Mouse (Mus musculus): ENCODE measurements at regions not wholly inside any gene's neighbourhood (a gene's known extent, or its start where the extent isn't known, plus 50 kb on each side); places are given as distances from the start of the nearest gene placed in this dataset.

DNA sequence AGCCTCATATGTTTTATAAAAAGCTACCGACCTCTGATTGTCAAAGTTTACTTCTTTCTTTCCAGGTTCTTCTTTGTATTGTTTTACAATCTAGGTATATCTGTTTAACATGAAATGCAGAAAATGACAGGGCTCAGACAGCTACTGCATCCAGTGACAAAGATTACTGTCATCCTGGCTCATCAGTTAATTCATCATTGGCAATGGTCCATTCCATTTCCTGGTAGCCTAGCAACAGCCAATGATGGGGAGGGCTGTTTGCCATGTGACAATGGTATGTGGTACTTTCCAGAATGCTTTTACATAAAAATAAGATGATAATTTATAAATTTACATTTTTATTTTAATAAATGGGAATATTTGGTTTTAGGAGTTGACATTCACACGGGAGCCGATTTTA is 630.9 kb downstream of the Bcl11a start:
- no peak for DNase-seq

DNA sequence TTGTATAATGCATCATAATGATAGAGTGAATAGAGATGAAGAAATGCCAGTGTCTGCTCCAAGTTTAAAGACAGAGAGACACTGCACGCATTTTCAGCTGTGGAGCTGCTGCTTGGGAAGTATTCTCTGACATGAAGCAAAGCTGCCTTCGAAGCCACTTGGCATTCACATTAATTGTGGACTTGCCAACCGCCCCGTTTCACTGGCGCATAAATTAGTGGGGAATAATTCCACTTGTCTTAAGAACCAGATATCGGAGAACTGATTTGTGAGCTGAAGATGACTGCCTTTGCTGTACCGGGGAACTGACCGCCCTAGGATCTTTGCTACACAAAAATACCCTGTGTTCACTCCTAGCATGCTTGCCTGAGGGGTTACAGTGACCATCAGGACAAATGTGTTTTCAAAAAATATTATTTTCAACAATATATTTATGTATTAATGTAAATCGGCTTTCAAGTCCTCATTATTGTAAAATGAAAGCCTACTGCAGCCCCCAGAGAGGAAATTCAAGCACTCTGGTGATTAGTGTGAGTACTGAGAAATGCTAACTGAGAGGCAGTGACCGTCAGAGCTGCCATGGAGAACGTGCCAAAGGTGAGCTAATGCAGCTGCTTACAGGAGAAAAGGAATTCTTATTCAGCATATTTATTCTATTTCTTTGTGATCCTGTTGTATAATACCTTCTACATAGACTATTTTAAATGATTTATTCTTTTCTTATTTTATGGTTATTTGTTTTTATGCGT is 638.9 kb downstream of the Bcl11a start:
- peak; percentile 36 for DNase-seq

DNA sequence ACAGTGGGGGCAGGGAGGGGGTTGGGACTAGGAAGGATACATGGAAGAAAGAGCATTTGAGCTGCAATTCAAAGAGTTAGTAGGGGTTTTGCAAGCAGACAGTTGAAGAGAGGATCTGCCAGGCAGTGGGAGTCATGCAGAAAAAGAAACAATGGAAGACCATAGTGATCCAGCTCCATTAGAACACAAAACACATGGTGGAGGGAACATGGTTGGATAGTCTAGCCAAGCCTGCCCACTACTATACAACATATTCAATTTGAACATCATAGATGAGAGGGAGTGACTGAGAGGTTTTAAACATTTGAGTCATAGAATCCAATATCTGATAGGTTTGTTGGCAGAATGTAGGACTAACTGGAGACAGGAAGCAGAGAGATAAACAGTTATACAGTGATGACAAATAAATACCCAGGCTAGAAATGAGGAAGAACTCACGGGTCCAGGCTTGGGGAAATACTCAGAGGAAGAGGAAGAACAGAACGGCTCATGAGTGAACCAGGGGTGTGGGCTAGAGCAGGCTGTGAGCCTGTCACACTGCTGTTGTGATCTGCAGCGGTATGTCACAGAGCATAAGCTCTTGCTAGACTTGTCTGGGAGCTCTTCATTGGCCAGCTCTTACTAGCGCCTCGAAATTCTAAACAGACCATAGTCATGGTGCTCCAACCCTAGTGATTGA is 646.5 kb downstream of the Bcl11a start:
- DNase-seq = peak; percentile 52

DNA sequence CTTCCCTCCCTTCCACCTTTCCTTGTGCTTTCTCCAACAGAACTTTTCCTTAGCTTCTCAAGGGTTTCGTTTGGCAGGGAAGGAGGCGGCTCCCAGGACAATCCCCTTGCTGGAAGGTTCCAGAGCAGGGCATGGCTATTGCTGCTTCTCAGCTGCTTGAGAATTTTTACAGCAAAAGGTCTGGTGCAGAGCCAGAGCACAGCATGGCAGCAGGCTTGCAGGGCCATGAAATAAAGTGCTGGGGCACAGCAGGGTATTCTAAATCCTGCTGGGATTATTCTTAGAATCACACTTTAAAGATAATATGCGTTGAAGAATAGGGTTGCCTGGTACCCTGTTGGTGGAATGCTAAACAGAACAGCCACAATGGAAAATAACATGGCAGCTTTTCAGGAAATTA is 648.5 kb downstream of the Bcl11a start:
- no peak for DNase-seq

DNA sequence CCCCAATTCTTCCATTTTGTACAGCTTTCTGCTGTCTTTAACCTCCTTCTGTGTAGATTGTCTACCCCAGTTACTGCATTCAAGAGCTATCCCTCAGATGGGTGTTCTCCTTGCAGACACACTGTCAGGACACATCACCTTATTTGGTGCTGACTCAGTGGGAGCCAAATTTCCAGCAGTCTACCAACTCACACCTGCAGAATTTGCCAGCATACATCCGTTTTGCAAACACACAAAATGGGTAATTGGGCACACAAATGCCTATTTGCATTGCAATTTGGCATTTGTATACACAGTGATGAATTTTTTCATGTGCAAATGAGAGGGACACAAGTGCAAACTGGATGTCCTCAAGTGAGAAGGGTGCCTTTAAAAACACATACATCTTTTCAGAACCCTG is 649.5 kb downstream of the Bcl11a start:
- no peak for DNase-seq

DNA sequence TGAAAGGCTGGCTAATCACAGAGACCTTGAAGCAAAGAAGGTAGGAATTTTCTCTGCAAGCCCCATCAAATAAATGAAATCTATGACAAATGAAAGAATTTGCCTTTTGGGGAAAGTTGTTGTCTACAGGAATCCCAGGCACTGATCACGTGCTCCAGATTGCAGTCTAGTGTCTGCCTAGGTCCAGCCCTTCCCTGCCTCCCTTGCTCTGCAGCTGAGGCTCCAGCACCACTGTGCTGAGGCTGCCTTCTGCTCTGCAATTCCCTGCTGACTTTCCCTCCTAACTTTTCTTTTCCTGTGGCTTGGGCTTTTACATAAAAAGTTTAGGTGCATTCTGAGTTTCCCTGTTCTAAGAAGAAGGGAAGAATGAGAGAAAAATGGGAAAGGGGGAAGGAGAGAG is 653.6 kb downstream of the Bcl11a start:
- DNase-seq = no peak

DNA sequence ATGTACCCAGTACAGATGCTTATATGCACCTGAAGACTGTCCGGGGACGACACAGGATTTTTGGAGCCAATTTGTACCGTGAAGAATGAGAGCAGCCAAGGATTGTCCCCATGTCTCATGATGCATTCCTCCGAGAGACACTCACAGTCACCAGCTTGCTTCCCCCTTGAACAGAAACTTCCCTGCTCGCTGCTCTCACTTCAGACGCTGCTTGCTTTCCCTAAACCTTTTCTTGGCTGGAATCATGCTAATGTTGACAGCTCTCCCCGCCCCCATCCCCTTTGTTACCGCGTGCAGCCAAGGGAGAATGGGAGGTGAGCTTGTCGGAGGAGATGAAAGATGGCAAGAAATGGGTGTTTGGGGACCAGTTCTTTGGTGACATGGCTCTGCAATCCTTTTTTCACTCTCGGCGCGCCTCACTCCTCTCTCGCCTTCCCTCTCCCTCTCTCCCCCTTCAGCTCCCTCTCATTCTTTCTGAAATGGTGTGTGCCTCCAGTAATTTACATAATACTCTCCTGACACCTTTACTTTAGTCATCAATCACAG is 661.9 kb downstream of the Bcl11a start:
- no peak for DNase-seq

DNA sequence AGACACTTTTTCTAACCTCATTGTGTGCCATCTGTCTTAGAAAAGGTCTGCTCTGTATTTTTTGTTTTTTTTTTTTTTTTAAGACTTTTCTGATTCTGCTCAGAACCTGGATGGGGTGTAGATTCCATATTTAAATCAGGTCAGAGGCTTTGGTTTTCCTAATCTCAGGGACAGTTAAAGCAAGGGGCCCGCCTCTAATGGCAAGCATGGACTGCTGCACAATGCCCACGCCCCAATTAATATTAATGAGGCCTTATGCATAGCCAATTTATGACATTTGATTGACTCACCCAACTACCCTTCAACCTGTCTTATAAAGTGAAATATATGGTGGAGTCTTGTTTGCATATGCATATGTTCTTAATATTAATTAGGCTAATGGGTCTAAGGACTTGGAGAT is 662.6 kb downstream of the Bcl11a start:
- DNase-seq = no peak

DNA sequence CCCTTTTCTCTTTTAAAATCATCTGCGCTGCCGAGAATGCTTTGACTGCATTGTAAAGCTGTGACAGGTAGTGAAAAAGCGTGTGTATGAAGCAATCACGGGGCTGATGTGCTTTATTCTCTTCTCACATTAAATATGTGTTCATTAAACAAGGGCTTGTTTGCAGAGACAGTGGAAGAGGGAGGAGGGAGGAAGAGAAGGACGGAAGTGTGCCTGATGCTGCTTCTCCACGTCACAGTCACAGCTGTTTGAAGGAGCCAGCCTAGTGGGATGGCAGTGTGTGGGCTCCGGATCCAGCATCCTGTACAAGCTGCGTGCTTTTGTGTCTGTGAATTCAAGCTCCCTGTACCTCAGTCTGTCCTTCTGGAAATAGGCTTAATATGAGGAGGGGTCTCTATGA is 664.7 kb downstream of the Bcl11a start:
- DNase-seq = peak; percentile 68

DNA sequence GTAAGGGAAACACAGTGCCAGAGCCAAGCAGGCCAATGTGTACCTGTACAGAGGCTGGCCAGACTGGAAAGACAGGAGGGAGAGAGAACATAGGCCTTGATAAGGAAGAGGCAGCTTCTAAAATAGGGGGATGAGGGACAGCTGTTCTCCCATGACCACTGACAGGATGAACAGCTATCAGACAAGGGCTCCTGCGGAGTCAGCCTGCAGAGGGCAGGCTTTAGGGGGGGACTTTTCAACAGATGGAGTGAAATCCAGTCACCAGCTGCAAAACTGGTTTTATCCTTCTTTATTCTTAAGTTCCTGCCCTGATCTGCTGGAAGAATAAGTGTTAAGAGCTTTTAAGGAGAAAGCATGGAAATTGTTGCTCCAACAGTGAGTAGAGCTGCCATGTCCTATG is 665.6 kb downstream of the Bcl11a start:
- no peak for DNase-seq

DNA sequence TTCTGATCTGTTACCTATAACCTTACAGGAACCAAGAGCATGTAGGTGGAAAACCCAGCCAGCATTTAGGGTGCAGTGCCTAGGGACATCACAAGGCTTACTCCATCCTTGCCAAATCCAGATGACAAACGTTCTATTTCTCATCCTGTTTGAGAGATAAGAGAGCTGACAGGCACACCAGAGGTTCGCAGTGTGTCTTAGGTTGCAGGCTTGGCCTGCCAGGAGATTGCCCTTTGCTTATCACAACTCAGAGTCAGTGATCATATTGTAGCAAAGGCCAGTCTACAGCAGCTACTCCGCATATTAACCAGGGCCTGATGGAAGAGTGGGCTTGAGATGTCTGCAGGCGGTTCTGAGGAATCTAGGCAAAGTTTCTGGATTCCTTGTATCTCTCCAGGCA is 668.0 kb downstream of the Bcl11a start:
- DNase-seq = no peak

DNA sequence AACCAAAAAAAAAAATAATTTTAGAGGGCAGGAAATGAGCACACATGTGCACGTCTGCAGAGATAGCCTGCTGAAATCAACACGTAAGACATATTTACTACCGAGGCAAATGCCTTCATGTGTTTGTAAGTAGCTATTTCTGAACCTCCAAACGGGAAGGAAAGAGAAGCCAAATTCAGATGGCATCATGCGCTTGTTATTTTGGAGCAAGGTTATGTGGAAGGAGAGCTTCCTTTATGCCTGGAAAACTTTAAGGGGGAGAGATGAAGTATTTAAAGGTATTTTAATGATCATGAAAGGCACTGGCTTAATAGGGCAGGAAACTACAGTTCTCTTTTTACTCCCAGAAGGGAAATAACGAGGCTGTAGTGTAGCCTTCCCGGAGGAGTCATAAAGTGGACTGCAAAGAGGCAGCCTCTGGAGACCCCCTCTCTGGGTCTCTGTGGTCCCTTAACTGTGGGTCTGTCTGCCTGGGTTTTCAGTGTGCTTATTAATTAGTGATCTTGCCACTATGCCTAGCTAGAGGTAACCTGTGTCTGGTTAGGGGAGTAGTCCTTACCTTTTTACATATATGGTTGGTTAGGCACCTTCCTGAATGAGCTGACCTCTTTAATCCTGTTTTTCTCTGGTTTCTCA is 672.4 kb downstream of the Bcl11a start:
- DNase-seq = no peak

DNA sequence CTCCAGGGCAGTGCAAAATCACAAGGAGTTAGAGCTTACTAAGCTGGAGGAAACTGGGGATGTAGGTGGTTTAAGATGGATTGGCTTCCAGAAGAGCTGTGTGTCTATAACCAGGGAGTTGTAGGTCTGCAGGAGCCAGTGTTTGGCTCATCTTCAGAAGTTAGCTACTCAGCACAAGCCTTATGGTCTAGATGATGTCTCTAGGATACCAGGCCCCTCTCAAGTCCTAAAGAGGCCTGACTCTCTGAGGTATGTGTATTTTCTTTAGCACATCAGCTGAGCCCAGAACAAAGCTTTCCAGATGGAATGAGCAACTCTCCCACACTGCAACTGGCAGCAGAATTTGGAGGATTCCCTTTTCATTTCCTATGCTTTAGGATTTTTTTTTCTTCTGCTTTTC is 680.3 kb downstream of the Bcl11a start:
- DNase-seq = peak; percentile 58

DNA sequence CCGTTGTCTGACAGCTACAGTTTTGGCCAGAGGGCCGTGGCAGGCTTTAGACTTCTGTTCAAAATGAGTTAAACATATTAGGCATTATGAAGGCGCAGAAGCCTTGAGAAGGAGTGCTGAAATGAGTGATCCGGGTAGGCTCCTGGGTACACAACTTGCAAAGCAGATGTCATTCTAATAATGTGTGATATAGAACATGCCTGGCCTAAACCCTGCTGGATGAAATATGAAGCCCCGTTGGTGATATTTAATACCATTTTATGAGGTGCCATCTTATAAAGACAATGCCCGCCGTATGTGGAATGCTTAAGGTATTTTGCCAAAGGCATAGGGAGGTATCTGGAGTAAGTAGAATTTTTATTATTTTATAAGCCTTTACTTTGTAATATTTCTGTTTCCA is 705.6 kb downstream of the Bcl11a start:
- DNase-seq = no peak

DNA sequence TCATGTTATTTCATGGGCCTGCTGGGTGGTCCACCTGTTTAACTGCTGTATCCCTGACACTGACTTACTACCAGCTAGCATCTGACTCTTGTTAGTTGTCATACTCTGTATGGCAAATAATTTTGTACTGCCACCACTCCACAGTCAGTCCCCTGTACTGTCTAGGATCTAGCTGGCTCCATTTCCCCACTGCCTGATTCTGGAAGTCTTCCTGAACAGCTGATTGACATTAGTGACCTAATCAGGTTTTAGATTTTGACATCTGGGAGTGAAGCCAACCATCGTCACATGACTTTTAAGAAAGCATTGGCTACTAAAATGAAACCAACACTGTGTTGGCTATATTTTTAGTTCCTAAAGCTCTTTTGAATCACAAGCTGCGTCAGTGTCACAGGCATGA is 711.3 kb downstream of the Bcl11a start:
- DNase-seq = no peak

DNA sequence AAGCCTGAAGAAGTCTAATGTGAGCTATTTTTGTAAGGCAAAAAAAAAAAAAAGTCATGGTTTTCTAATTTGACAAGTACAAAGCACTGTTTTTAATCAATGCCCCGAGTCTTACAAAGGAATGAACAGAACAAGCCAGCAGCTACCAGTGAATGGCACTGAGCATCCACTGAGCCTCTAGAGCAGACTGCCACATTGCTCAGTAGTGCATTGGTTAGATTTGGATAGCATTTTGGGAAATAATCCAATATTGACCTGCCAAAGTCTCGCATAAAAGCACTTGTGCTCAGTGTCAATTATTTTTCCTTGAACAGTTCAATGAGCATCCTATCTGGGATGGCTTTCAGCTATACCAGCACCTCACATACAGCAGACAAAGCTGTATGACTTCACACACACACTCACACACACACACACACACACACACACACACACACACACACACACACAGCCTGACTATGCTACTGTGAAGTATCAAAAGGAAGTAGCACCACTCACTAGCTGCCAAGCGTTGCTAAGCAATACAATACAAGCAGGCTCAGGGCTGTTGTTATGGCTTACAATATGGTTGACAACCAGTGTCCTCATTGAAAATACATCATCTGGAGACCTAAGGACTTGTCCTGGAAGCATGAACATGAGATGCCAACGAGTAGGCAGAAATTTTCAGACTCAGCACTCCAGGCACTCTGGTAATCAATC is 717.8 kb downstream of the Bcl11a start:
- DNase-seq = peak; percentile 9

DNA sequence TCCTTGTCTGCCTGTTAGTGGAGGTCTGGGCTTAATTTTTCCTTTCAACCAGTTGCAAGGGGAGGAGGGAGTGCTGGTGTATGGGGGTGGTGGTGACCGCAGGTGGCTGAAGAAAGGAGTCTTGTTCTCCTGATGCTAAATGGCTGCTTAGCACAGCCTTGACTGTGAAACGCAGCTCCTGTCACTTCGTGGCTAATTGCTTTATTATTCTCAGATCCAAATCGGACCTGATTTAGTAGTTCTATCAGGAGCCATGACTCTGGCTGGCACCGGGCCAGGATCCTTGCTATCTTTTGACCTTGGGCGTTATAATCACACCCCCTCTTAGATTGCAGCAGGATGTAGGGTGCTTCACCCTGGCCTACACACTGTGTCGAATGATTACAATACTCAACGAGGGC is 726.8 kb downstream of the Bcl11a start:
- no peak for DNase-seq

DNA sequence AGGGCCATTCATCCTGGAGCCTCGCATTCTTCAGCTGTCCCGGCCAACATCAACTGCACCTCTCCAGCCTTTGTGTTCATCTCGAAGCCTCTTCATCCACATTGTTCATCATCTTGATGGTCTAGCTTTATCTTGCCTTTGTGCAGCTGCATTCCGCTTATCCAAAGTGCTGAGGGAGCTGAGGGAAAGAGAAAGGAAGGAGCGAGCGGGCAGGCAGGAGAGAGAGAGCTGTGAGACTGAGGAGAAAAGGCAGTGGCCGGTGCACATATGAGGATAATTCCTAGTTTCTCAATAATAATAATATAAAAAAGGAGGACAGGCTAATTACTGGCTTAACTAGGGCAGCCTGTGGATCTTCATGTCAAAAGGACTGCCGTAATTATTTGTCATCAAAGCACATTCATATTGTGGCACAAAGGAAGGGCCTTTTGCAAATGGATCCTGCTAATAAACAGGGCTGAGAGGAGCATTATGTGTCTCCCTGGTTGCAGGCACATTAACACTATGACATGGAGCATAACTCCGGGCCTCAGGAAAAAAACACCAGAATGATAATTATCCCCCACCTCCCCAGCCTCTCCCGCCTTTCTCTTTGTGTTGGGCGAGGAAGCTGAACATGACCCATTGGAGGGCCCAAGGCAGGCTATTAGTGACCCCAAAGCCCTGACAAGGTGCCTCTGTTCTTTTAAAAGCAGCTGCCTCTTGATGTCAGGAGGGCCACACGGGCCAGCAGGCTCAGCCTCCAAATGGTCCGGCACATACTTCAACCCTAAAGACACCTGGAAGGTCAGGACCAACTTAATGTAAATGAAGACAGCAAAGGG is 751.9 kb downstream of the Bcl11a start:
- DNase-seq = no peak

DNA sequence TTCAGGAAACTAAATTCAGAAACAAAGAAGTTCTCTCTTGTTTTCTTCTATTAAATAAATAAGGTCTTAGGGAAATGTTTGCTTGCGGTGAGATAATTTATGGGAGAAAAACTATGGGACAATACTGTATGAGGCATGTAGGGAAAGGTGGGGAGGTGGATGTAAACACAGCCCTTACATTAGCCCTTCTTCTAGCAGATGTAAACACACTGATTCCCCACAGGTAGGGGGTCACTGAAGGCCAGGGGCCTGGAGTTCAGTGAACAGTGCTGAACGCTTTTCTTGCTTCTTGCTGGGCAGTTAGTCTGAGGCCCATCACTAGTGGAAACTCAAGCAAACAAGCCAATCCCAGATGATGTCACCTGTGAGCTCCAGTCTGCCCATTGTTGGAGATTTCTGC is 752.6 kb downstream of the Bcl11a start:
- DNase-seq = no peak

DNA sequence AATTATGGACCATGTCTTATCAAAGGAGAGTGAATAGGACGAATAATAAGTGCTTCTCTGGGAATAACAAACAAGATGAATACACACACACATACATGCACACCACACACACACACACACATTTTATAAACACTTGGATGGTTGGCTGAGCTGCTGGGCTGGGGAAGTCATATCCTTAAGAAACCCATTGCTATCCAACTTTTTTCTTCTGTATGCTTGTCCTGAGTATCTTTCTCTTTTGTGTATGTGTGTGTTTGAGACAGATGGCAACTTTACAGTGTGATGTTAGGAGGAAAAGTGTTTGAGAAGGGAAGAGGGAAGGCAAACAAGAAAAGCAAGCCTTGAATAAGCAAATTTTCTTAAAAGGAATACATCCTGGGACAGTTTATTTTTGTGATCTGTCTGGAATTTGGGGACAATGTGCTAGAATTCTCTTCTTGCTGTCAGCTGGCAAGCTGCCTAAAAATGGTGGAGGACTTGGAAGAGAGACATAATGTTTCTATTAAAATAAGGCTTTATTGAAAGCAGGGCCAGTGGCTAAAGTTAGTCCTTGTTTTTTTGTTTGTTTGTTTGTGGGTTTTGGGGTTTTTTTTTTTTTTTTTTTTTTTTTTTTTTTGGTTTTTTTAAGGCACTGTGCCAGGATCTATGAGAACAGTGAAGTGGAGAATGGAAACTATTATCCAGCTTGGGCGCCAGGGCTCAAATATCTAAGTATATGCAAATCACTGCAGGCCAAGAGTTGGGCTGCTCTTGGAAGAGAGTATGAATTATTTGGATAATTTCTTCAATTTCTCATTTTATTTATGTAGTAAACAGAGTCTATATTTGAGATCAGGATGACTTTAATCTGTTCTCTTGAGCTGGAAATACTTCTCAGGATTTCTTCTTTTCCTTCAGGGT is 766.2 kb downstream of the Bcl11a start:
- no peak for DNase-seq

DNA sequence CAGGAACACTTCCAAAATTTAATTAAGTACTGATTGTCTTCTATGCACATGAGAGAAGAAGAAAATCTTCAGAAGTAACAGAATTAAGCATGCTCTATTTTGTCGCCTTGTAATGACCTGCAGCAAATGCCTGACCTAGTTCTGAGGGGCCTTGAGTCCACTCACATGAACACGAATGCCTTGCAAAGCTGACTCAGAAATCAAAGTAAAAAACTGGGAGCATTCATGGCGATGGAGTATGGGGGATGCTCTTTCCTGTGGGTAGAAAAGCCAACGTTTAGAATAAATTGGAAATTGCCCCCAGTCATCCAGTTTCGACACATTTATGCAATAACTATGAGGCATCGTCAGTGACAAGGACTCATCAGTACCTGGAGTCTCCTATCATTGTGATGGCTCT is 779.1 kb downstream of the Bcl11a start:
- no peak for DNase-seq
